Mouse (Mus musculus): ENCODE results near the gene Srd5a1. TPM values are rescaled to one million over a fixed set of nuclear protein-coding genes. Genes with fewer than 3 reads are reported as not detected.

Gene Srd5a1
- polyA plus RNA-seq, 1 experiment = 14.9 TPM

GRCm38 (mm10) chr13:69633988-69634387 is 22.7 kb upstream of the Srd5a1 start:
- no peak overlapping the region for H3K27ac ChIP-seq (ENCODE audit: insufficient read depth, low read length)
- TF ChIP-seq CTCF (IDR thresholded peaks at IDR 0.05; ENCODE audit: borderline replicate concordance, insufficient read depth, low read depth, low read length) (no peak), POLR2A (IDR thresholded peaks at IDR 0.05; ENCODE audit: borderline replicate concordance, insufficient read depth, low read length) (no peak)
- H3K27me3 ChIP-seq (ENCODE audit: control insufficient read depth, insufficient read depth, low read length) = no peaks in the 10 kb centered on the region
- WGBS = 94% methylated on average over 2 of the region's 2 CpGs
- H3K4me3 ChIP-seq (replicated peaks; ENCODE audit: insufficient read depth, low read depth, low read length) = no peak overlapping the region
- no peaks in the 10 kb centered on the region for H3K4me1 ChIP-seq (ENCODE audit: control insufficient read depth, insufficient read depth, low read length)
- no peak for DNase-seq

- H3K4me3 ChIP-seq (replicated peaks; ENCODE audit: insufficient read depth, low read depth, low read length) = no peak overlapping the region
- no peak for TF ChIP-seq POLR2A (IDR thresholded peaks at IDR 0.05; ENCODE audit: borderline replicate concordance, insufficient read depth, low read length)
- TF ChIP-seq CTCF (IDR thresholded peaks at IDR 0.05; ENCODE audit: borderline replicate concordance, insufficient read depth, low read depth, low read length) = no peak
- H3K4me1 ChIP-seq (ENCODE audit: control insufficient read depth, insufficient read depth, low read length) = no peaks in the 10 kb centered on the region
- no peak for DNase-seq
- no peak overlapping the region for H3K27ac ChIP-seq (ENCODE audit: insufficient read depth, low read length)
- no peaks in the 10 kb centered on the region for H3K27me3 ChIP-seq (ENCODE audit: control insufficient read depth, insufficient read depth, low read length)
- WGBS = 52% methylated on average over 9 of the region's 9 CpGs
Measured at GRCm38 (mm10) chr13:69633551-69633950, 22.3 kb upstream of the Srd5a1 start.

GRCm38 (mm10) chr13:69631659-69632058 is 20.4 kb upstream of the Srd5a1 start:
- Histone ChIP-seq H3K4me1 (ENCODE audit: control insufficient read depth, insufficient read depth, low read length) (no peaks in the 10 kb centered on the region), H3K27ac (ENCODE audit: insufficient read depth, low read length) (no peak overlapping the region), H3K27me3 (ENCODE audit: control insufficient read depth, insufficient read depth, low read length) (no peaks in the 10 kb centered on the region), H3K4me3 (replicated peaks; ENCODE audit: insufficient read depth, low read depth, low read length) (no peak overlapping the region)
- DNase-seq = no peak
- TF ChIP-seq CTCF (IDR thresholded peaks at IDR 0.05; ENCODE audit: borderline replicate concordance, insufficient read depth, low read depth, low read length) = no peak
- TF ChIP-seq POLR2A (IDR thresholded peaks at IDR 0.05; ENCODE audit: borderline replicate concordance, insufficient read depth, low read length) = no peak
- 71% methylated on average over 4 of the region's 4 CpGs for WGBS

GRCm38 (mm10) chr13:69631111-69631510 is 19.9 kb upstream of the Srd5a1 start:
- no peak overlapping the region for H3K27ac ChIP-seq (ENCODE audit: insufficient read depth, low read length)
- no peak for DNase-seq
- H3K4me3 ChIP-seq (replicated peaks; ENCODE audit: insufficient read depth, low read depth, low read length) = no peak overlapping the region
- TF ChIP-seq CTCF (IDR thresholded peaks at IDR 0.05; ENCODE audit: borderline replicate concordance, insufficient read depth, low read depth, low read length) (no peak), POLR2A (IDR thresholded peaks at IDR 0.05; ENCODE audit: borderline replicate concordance, insufficient read depth, low read length) (no peak)
- H3K27me3 ChIP-seq (ENCODE audit: control insufficient read depth, insufficient read depth, low read length) = no peaks in the 10 kb centered on the region
- no peaks in the 10 kb centered on the region for H3K4me1 ChIP-seq (ENCODE audit: control insufficient read depth, insufficient read depth, low read length)
- 95% methylated on average over 3 of the region's 3 CpGs for WGBS

GRCm38 (mm10) chr13:69630576-69630975 is 19.3 kb upstream of the Srd5a1 start:
- TF ChIP-seq CTCF (IDR thresholded peaks at IDR 0.05; ENCODE audit: borderline replicate concordance, insufficient read depth, low read depth, low read length) = no peak
- TF ChIP-seq POLR2A (IDR thresholded peaks at IDR 0.05; ENCODE audit: borderline replicate concordance, insufficient read depth, low read length) = no peak
- Histone ChIP-seq H3K27me3 (ENCODE audit: control insufficient read depth, insufficient read depth, low read length) (no peaks in the 10 kb centered on the region), H3K4me3 (replicated peaks; ENCODE audit: insufficient read depth, low read depth, low read length) (no peak overlapping the region), H3K27ac (ENCODE audit: insufficient read depth, low read length) (no peak overlapping the region), H3K4me1 (ENCODE audit: control insufficient read depth, insufficient read depth, low read length) (no peaks in the 10 kb centered on the region)
- no peak for DNase-seq
- 78% methylated on average over 8 of the region's 8 CpGs for WGBS

- TF ChIP-seq CTCF (IDR thresholded peaks at IDR 0.05; ENCODE audit: borderline replicate concordance, insufficient read depth, low read depth, low read length) (no peak), POLR2A (IDR thresholded peaks at IDR 0.05; ENCODE audit: borderline replicate concordance, insufficient read depth, low read length) (no peak)
- WGBS = 98% methylated on average over 3 of the region's 3 CpGs
Measured at GRCm38 (mm10) chr13:69627941-69628340, 16.7 kb upstream of the Srd5a1 start.

GRCm38 (mm10) chr13:69624510-69624909 is 13.3 kb upstream of the Srd5a1 start:
- no peaks in the 10 kb centered on the region for H3K27me3 ChIP-seq (ENCODE audit: control insufficient read depth, insufficient read depth, low read length)
- no peaks in the 10 kb centered on the region for H3K4me1 ChIP-seq (ENCODE audit: control insufficient read depth, insufficient read depth, low read length)
- H3K27ac ChIP-seq (ENCODE audit: insufficient read depth, low read length) = no peak overlapping the region

More at GRCm38 (mm10) chr13:69627941-69628340, 16.7 kb upstream of the Srd5a1 start:
- no peak for DNase-seq
- no peak overlapping the region for H3K4me3 ChIP-seq (replicated peaks; ENCODE audit: insufficient read depth, low read depth, low read length)
- no peak overlapping the region for H3K27ac ChIP-seq (ENCODE audit: insufficient read depth, low read length)
- no peaks in the 10 kb centered on the region for H3K4me1 ChIP-seq (ENCODE audit: control insufficient read depth, insufficient read depth, low read length)
- no peaks in the 10 kb centered on the region for H3K27me3 ChIP-seq (ENCODE audit: control insufficient read depth, insufficient read depth, low read length)

GRCm38 (mm10) chr13:69623843-69624242 is 12.6 kb upstream of the Srd5a1 start:
- no peak overlapping the region for H3K4me3 ChIP-seq (replicated peaks; ENCODE audit: insufficient read depth, low read depth, low read length)
- TF ChIP-seq POLR2A (IDR thresholded peaks at IDR 0.05; ENCODE audit: borderline replicate concordance, insufficient read depth, low read length) (no peak), CTCF (IDR thresholded peaks at IDR 0.05; ENCODE audit: borderline replicate concordance, insufficient read depth, low read depth, low read length) (no peak)
- DNase-seq = no peak
- WGBS = 85% methylated on average over 5 of the region's 5 CpGs
- H3K27me3 ChIP-seq (ENCODE audit: control insufficient read depth, insufficient read depth, low read length) = no peaks in the 10 kb centered on the region
- no peaks in the 10 kb centered on the region for H3K4me1 ChIP-seq (ENCODE audit: control insufficient read depth, insufficient read depth, low read length)
- H3K27ac ChIP-seq (ENCODE audit: insufficient read depth, low read length) = no peak overlapping the region

More at GRCm38 (mm10) chr13:69624510-69624909, 13.3 kb upstream of the Srd5a1 start:
- TF ChIP-seq CTCF (IDR thresholded peaks at IDR 0.05; ENCODE audit: borderline replicate concordance, insufficient read depth, low read depth, low read length) = no peak
- no peak for TF ChIP-seq POLR2A (IDR thresholded peaks at IDR 0.05; ENCODE audit: borderline replicate concordance, insufficient read depth, low read length)
- DNase-seq = no peak
- 91% methylated on average over 3 of the region's 3 CpGs for WGBS
- no peak overlapping the region for H3K4me3 ChIP-seq (replicated peaks; ENCODE audit: insufficient read depth, low read depth, low read length)
